Mouse (Mus musculus): ENCODE data around the gene Entr1. TPM values are rescaled to one million over a fixed set of nuclear protein-coding genes. Genes with fewer than 3 reads are reported as not detected.

Gene Entr1
- polyA plus RNA-seq, 1 experiment = 4.4 TPM

DNA sequence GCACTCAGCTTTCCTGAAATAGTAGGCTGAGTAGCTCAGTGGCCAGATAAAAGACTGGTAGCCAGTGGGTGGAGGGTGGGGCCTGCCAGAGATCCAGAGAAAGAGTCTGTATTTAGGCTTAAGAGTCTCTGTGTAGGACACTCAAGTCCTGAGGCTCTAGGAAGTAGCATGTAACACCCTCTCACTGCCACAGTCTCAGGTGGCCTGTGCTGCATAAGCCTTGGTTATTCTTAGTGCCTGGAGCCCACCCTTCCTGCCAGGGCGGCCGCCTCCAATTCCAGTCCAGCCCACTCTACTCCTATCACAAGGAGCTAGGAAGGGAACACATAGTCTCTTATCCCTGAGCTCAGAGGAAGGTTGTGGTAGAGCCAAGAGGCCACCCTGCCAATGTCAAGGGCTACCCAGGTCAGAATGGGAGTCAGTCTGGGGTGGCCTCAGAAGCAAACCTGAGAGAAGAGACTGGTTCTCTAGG is 47.6 kb downstream of the Entr1 start:
- Histone ChIP-seq H3K4me1 (ENCODE audit: control insufficient read depth) (no peaks in the 10 kb centered on the region; the same call in 1 of the 2 replicates), H3K27me3 (ENCODE audit: control insufficient read depth) (no peaks in the 10 kb centered on the region), H3K9me3 (ENCODE audit: control insufficient read depth, low read length) (no peaks in the 10 kb centered on the region), H3K4me3 (replicated peaks) (no peak overlapping the region), H3K36me3 (ENCODE audit: control insufficient read depth) (no peaks in the 10 kb centered on the region)
- TF ChIP-seq GATA1 (IDR thresholded peaks at IDR 0.05; ENCODE audit: low read length) (no peak), TAL1 (IDR thresholded peaks at IDR 0.05; ENCODE audit: low read length) (no peak)

DNA sequence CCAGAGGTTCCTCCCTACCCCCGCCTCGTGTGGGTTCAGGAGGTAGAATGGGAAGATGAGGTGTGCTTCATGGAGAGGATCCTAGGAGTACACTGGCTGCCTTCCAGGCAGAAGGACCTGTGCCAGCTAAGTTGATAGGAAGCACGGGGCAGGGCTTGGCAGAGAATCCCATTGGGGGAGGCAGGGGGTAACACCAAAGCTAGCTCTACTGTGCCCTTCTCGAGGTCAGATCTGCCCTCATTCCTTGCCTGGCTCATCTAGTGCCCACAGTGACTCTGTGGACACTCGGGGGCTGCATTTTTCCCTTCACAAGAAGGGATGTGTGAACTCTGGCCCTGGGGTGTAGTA is 49.9 kb downstream of the Entr1 start:
- TF ChIP-seq GATA1 (IDR thresholded peaks at IDR 0.05; ENCODE audit: low read length) (no peak), TAL1 (IDR thresholded peaks at IDR 0.05; ENCODE audit: low read length) (no peak)
- no peak overlapping the region for H3K4me3 ChIP-seq (replicated peaks)
- H3K4me1 ChIP-seq (ENCODE audit: control insufficient read depth) = no peaks in the 10 kb centered on the region; the same call in 1 of the 2 replicates
- H3K9me3 ChIP-seq (ENCODE audit: control insufficient read depth, low read length) = no peaks in the 10 kb centered on the region
- no peaks in the 10 kb centered on the region for H3K36me3 ChIP-seq (ENCODE audit: control insufficient read depth)
- H3K27me3 ChIP-seq (ENCODE audit: control insufficient read depth) = no peaks in the 10 kb centered on the region

DNA sequence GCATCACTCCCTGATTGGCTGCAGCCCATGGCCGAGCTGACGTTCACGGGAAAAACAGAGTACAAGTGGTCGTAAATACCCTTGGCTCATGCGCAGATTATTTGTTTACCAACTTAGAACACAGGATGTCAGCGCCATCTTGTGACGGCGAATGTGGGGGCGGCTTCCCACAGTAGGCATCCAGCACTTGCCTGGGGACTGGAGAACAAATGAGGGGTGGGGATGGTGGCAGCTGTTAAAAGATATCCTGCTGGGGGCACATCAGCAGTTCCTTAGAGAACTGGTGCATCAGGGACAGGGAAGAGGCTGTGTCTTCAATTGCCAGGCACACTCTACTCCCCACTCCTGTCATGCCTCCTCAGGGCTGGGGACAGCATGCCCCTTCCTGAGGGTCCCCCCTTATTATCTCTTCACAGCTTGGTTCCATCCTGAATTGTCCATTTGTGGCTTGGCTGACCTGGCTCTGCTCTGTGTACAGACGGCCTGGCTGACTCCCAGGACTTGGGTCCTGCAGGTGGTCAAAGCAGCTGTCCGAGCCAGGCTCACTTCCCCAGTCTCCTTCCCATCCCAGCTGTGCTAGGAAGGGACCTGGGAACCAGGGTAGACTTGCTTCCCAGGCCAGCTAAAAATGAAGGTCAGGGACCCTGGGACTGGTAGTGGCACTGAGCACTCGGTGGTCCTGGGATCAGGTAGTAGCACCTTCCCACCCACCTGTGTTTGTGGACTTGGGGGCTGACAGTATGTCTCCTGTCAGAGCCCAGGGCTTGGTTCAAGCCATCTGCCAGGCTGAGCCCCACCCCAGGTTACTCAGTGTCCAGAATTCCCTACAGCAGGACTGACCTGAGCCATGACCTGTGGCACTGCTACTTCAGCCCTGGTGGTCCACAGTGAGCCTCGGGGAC is 50.6 kb downstream of the Entr1 start:
- no peak for TF ChIP-seq TAL1 (IDR thresholded peaks at IDR 0.05; ENCODE audit: low read length)
- TF ChIP-seq GATA1 (IDR thresholded peaks at IDR 0.05; ENCODE audit: low read length) = no peak
- Histone ChIP-seq H3K4me1 (ENCODE audit: control insufficient read depth) (no peaks in the 10 kb centered on the region; the same call in 1 of the 2 replicates), H3K4me3 (replicated peaks) (no peak overlapping the region), H3K36me3 (ENCODE audit: control insufficient read depth) (no peaks in the 10 kb centered on the region), H3K9me3 (ENCODE audit: control insufficient read depth, low read length) (no peaks in the 10 kb centered on the region), H3K27me3 (ENCODE audit: control insufficient read depth) (no peaks in the 10 kb centered on the region)

Other genes with a start within 250 kb of the Entr1 start
- not detected in 2 replicates for gene Lhx3, start 181.0 kb downstream of the Entr1 start, polyA plus RNA-seq (2012)
- 0.36 and 0.45 TPM in 2 replicates for gene Qsox2, start 151.8 kb downstream of the Entr1 start, polyA plus RNA-seq (2012)
- under 0.01 TPM in 2 replicates for gene Ccdc187, start 94.8 kb downstream of the Entr1 start, polyA plus RNA-seq (2012)
- gene Gpsm1, start 73.8 kb downstream of the Entr1 start, polyA plus RNA-seq (2012) = 0.03 and 0.12 TPM in 2 replicates
- gene Dnlz, start 37.2 kb downstream of the Entr1 start, polyA plus RNA-seq (2012) = 1.4 TPM in 2 replicates
- 0.20 and 0.22 TPM in 2 replicates for gene Card9, start 28.4 kb downstream of the Entr1 start, polyA plus RNA-seq (2012)
- 1.6 and 2.3 TPM in 2 replicates for gene Snapc4, start 8.7 kb downstream of the Entr1 start, polyA plus RNA-seq (2012)
- 12.5 and 18.3 TPM in 2 replicates for gene Pmpca, start within 50 bp of the Entr1 start, polyA plus RNA-seq (2012)
- gene Inpp5e, start 19.9 kb upstream of the Entr1 start, polyA plus RNA-seq (2012) = 0.75 and 0.98 TPM in 2 replicates
- 0.67 and 1.1 TPM in 2 replicates for gene Sec16a, start 55.9 kb upstream of the Entr1 start, polyA plus RNA-seq (2012)
- gene Notch1, start 127.3 kb upstream of the Entr1 start, polyA plus RNA-seq (2012) = 0.07 and 0.41 TPM in 2 replicates
- 3.2 and 3.6 TPM in 2 replicates for gene Egfl7, start 190.7 kb upstream of the Entr1 start, polyA plus RNA-seq (2012)
- not detected in 2 replicates for gene Gm20532, start 197.3 kb upstream of the Entr1 start, polyA plus RNA-seq (2012)
- gene Agpat2, start 215.1 kb upstream of the Entr1 start, polyA plus RNA-seq (2012) = 0.02 and 0.31 TPM in 2 replicates
- gene Fam69b, start 239.1 kb upstream of the Entr1 start, polyA plus RNA-seq (2012) = not detected in 2 replicates

Measured in erythroblast, embryonic 14.5 days (primary cell).